Mouse (Mus musculus): ENCODE results near the gene Gm17174. TPM values are rescaled to one million over a fixed set of nuclear protein-coding genes. Genes with fewer than 3 reads are reported as not detected.
"Not testable (repeated sequence)": the region's sequence is repeated elsewhere in the genome, so short reads cannot be mapped to it uniquely, and the experiment has no call there.

The Gm17174 gene
- not detected in 2 replicates for polyA plus RNA-seq (2012; ENCODE audit: insufficient read depth, insufficient read length, missing spikeins)

DNA sequence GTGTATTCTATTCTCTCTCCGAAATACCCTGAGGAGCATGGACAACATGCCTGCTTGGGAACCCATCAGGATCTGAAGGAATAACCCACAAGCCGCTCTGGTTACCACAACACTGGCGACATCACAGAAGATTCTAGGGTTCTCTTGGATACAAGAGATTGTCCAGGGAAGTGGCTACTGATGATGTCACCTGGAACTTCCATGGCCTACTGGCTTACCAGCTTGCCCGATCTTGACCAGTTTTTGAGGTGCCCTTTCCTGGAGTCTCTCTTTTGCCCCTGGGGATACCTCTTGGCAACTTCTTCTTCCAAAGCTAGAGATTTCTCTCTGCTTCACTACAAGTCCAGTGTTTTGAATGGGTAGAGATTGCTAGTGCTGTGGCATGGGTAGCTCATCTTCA, at the start of gene Gm17174:
Gene Gm17174 (minus strand): TSS at position 101 of the 400 bp plus-strand sequence.
- H3K27ac ChIP-seq (ENCODE audit: insufficient read depth, low read depth, low read length); H3K4me1 ChIP-seq (ENCODE audit: control insufficient read depth, insufficient read depth, low read length); H3K4me3 ChIP-seq (ENCODE audit: insufficient read depth, low read length): not testable (repeated sequence)

GRCm38 (mm10) chr14:51635566-51635965, 43.6 kb upstream of the Gm17174 start, which contains the start of gene Gm4181:
Gene Gm4181, minus strand, starts transcription at chr14:51635666.
- H3K4me3 ChIP-seq (ENCODE audit: insufficient read depth, low read length); H3K27ac ChIP-seq (ENCODE audit: insufficient read depth, low read depth, low read length); H3K4me1 ChIP-seq (ENCODE audit: control insufficient read depth, insufficient read depth, low read length): not testable (repeated sequence)

DNA sequence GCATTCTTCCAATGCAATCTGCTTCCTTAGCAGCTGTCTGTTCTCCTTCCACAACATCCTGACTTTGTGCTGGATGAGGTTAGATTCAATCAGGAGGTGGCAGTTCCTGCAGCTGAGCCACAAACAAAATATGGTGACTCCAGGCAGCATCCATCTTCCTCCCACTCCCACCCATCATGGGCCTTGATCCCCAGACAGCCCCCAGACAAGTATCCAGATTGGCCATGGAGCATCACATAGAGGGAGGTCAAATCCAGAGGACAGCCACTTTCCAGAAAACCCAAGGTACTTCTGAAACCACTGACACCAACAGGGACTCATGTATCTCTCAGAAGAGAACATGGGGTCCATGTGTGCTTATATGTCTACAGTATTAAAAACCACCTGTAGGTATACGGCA, 40.5 kb upstream of the Gm17174 start:
- H3K27ac ChIP-seq (ENCODE audit: insufficient read depth, low read depth, low read length); H3K4me1 ChIP-seq (ENCODE audit: control insufficient read depth, insufficient read depth, low read length); H3K4me3 ChIP-seq (ENCODE audit: insufficient read depth, low read length): not testable (repeated sequence)

- H3K27ac ChIP-seq (ENCODE audit: insufficient read depth, low read depth, low read length), result no peak within 1 kb of the TSS
- TF ChIP-seq CTCF (IDR thresholded peaks at IDR 0.05; ENCODE audit: low read depth, low read length), result no peak
- TF ChIP-seq POLR2A (IDR thresholded peaks at IDR 0.05; ENCODE audit: borderline replicate concordance, low read depth, low read length), result no peak
- no peak within 1 kb of the TSS for H3K4me3 ChIP-seq (ENCODE audit: insufficient read depth, low read length)
- no peaks in the 10 kb centered on the region for H3K4me1 ChIP-seq (ENCODE audit: control insufficient read depth, insufficient read depth, low read length)
These were observed 19.3 kb upstream of the Gm17174 start, which contains the start of gene Gm17078 for GRCm38 (mm10) chr14:51611210-51611609. Gene Gm17078, minus strand, starts transcription at chr14:51611310.

DNA sequence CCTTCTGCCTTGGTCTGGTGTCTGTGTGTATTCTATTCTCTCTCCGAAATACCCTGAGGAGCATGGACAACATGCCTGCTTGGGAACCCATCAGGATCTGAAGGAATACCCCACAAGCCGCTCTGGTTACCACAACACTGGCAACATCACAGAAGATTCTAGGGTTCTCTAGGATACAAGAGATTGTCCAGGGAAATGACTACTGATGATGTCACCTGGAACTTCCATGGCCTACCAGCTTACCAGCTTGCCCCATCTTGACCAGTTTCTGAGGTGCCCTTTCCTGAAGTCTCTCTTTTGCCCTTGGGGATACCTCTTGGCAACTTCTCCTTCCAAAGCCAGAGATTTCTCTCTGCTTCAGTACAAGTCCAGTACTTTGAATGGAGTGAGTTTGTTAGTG, 18.0 kb downstream of the Gm17174 start, which contains the start of gene Gm17175:
Gene Gm17175 (minus strand): TSS at position 101 of the 400 bp plus-strand sequence.
- H3K4me3 ChIP-seq (ENCODE audit: insufficient read depth, low read length); H3K27ac ChIP-seq (ENCODE audit: insufficient read depth, low read depth, low read length); H3K4me1 ChIP-seq (ENCODE audit: control insufficient read depth, insufficient read depth, low read length): not testable (repeated sequence)

- H3K4me1 ChIP-seq (ENCODE audit: control insufficient read depth, insufficient read depth, low read length), result no peaks in the 10 kb centered on the region
- TF ChIP-seq POLR2A (IDR thresholded peaks at IDR 0.05; ENCODE audit: borderline replicate concordance, low read depth, low read length) (no peak), CTCF (IDR thresholded peaks at IDR 0.05; ENCODE audit: low read depth, low read length) (no peak)
- no peak within 1 kb of the TSS for H3K27ac ChIP-seq (ENCODE audit: insufficient read depth, low read depth, low read length)
- H3K4me3 ChIP-seq (ENCODE audit: insufficient read depth, low read length), result no peak within 1 kb of the TSS
These were observed 39.4 kb downstream of the Gm17174 start, which contains the start of gene Gm5622 for GRCm38 (mm10) chr14:51552490-51552889. Gene Gm5622, plus strand, starts transcription at chr14:51552790.

Other genes with a start within 250 kb of the Gm17174 start
- gene Gm7247, start 230.4 kb downstream of the Gm17174 start, polyA plus RNA-seq (2012; ENCODE audit: insufficient read depth, insufficient read length, missing spikeins), result not detected in 2 replicates
- not detected in 2 replicates for gene Vmn2r88, start 181.3 kb downstream of the Gm17174 start, polyA plus RNA-seq (2012; ENCODE audit: insufficient read depth, insufficient read length, missing spikeins)
- gene Vmn2r89, start 140.3 kb downstream of the Gm17174 start, polyA plus RNA-seq (2012; ENCODE audit: insufficient read depth, insufficient read length, missing spikeins), result 0.15 TPM in 1 of 2 replicates, not detected in the other
- not detected in 2 replicates for gene Gm5622, start 39.3 kb downstream of the Gm17174 start, polyA plus RNA-seq (2012; ENCODE audit: insufficient read depth, insufficient read length, missing spikeins)
- gene Gm17175, start 18.1 kb downstream of the Gm17174 start, polyA plus RNA-seq (2012; ENCODE audit: insufficient read depth, insufficient read length, missing spikeins), result not detected in 2 replicates
- not detected in 2 replicates for gene Gm17078, start 19.2 kb upstream of the Gm17174 start, polyA plus RNA-seq (2012; ENCODE audit: insufficient read depth, insufficient read length, missing spikeins)
- gene Gm4181, start 43.5 kb upstream of the Gm17174 start, polyA plus RNA-seq (2012; ENCODE audit: insufficient read depth, insufficient read length, missing spikeins), result not detected in 2 replicates
- gene Gm17079, start 103.3 kb upstream of the Gm17174 start, polyA plus RNA-seq (2012; ENCODE audit: insufficient read depth, insufficient read length, missing spikeins), result not detected in 2 replicates
- gene Gm5800, start 125.0 kb upstream of the Gm17174 start, polyA plus RNA-seq (2012; ENCODE audit: insufficient read depth, insufficient read length, missing spikeins), result not detected in 2 replicates
- not detected in 2 replicates for gene Ang4, start 181.5 kb upstream of the Gm17174 start, polyA plus RNA-seq (2012; ENCODE audit: insufficient read depth, insufficient read length, missing spikeins)
- not detected in 2 replicates for gene AY358078, start 207.9 kb upstream of the Gm17174 start, polyA plus RNA-seq (2012; ENCODE audit: insufficient read depth, insufficient read length, missing spikeins)